Mouse (Mus musculus): ENCODE measurements around the gene Hunk. TPM values are rescaled to one million over a fixed set of nuclear protein-coding genes. Genes with fewer than 3 reads are reported as not detected.

The Hunk gene
- polyA plus RNA-seq, 2 experiments from 2014 or later, result not detected

DNA sequence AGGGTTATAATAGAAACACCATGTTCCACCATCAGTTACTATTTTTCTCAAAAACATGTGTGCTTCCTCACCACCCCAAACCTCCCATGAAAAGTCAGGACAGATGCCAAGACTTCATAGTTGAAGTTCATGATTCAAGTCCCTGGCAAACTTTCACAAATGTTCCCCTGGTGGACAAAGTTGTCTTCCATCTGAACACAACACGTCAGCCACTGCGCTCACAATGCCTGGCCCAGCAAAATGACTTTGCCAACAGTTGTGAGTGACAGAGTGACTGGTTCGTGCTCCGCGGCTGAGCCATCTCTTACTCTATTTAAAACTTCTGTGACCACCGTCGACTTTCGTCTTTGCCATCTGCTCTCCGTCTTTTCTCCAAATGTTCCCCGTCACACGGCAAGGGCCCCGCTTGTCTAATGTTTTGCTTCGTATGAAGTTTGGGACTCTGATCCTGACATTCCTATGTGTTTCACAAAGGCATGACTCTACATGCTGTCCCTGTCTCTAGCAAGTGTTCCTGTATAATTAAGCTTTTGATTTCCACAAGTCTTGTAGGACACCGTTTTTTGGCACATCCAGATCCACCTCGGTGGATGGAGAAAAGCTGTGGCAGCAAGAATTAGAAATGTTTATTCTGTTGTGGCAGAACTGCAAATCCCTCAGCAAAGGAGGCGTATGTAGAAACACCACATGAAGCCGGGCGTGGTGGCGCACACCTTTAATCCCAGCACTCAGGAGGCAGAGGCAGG is 125.9 kb downstream of the Hunk start:
- no peak for ATAC-seq

DNA sequence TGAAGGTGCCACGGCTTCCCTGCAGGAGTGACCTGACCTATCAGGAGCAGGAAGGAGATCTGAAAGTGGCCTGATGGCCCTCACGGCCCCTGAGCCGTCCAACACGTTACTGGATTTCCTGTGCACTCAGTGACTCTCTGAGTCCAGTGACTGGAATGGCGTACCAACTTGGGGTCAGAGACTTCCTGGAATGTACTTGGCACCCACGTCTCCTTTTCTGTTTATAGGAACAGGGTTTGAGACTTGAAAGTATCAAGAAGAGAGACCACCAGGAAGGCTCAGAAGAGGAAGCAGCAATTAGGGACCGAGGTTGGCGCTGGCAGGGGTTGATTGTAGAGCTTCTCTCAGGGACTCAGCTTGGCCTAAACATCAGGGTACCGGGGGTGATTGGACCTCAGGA is 131.2 kb downstream of the Hunk start:
- no peak for ATAC-seq

DNA sequence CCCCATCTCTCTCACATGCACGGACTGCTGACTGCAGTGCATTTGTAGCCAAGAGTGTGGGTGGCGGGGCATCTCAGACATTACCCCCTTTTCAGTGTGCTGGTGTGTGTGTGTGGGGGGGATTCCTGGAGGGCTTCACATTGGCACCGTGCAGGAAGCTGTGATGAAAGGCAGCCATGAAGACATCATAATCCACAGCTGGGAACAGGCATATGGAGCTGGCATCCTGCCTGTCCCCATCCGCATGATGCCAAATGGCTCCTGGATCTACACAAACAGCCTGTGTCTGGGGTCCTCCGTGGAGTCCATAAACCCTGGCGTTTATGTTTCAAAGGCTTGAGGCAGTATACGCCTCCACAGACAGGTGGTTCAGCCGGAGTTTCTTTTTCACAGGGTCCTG is 132.4 kb downstream of the Hunk start:
- no peak for ATAC-seq

DNA sequence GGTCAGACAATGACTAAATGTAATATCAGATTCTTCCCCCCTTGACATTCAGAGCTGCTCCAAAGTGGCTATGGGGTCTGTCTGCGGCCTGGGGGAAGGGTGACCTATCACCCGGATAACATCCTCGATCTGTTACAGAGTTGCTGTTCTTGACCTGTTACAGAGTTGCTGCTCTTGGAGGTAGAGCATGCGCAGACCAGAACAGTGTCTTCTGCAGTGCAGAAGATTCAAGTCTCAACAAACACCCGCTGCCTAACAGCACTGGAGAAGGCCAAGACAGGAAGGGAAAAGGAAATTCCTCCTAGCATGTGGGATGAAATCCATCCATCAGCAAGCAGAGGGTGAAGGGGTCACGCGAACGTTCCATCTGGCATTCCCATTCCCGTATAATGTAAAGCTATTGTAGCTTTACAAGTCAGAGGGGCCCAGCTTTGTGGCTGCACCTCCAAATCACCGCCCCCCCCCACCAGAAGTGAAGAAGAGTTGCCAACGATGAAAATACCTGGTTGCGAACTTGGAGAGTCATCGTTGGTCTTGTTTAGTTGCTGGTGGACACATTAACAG is 133.0 kb downstream of the Hunk start:
- no peak for ATAC-seq

DNA sequence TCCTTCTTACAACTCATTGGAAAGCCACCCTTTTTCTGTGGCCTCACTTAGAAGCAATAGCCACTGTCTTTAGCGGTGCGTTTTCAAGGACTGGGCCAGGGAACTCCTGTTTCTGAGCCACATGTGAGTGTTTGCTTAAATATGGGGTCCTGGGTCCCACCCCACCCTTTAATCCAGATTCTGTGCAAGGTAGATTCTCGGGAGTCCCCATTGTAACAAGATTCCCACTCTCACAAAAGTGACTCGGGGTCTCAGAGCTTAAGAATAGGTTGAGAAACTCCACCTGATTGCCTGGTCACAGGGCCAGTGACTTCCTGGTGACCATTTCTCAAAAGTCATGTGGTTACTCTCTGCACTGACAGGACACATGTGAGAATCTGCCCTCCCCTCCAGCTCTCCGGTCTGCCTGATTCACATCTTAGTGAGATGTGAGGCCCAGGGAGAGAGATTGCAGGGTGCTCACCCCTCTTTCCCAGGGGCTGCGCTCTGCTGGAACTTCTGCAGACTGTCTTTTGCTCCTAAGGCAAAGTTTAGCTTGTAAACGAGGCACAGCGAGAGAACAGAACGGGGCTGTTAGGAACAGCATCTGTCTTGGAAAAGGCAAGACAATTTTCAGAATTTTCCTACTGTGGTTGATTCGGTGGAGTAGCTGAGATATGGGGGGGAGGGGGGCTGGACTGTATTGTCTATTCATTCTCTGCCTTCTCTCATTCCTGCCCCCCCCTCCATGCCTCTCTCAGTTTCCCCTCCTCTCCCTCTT is 135.6 kb downstream of the Hunk start:
- ATAC-seq, result no peak

DNA sequence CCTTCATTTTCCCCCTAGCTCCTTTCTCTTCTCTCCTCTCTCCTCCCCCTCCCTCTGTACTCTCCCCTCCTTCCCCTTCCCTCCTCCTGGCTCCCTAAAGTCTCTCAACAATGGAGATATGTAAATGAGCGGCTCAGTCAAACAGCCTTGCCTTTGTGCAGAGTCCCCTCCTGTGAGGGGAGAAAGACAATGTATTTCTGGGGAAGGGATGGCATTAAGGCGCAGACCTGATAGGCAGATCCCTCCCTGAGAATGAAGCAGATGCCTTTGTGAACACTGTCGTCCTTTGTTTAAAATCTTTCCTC is 136.1 kb downstream of the Hunk start:
- no peak for ATAC-seq

DNA sequence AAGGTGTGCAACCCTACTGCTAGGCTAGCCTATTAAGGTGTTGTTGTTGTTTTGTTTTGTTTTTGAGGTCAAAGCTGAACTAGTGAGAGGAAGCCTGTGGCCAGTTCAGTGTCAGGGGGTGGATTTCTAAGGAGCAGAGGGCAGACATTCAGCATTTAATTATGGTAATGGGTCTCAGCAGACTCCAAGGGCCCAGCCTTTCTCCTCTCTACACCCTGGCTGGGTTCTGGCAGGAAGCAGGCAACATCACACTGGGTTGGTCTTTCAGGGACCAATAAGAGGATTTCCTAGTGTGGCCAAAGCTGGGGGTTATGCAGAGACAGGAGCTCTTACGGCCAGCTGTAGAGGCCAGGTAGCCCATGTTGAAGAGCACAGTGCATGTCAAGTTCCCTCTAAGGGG is 136.8 kb downstream of the Hunk start:
- no peak for ATAC-seq

DNA sequence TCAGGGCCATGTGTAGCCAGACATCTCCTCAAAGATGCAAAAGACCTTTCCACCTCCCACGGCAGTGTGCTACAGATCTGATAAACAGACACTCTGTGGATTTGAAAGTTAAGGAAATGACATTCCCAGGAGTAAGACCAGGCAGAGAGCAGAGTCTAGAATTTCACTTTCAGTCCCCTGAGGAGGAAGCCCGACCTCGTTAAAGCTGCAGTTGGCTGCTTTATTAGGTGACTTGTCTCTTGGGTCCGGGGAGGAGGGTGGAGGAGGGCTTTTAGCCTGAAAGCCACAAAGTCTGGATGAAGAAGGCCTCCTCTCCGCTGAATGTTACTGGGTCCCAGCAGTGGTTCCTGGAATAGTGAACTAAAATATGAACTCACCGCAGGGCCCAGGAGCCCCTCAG is 137.6 kb downstream of the Hunk start:
- no peak for ATAC-seq

DNA sequence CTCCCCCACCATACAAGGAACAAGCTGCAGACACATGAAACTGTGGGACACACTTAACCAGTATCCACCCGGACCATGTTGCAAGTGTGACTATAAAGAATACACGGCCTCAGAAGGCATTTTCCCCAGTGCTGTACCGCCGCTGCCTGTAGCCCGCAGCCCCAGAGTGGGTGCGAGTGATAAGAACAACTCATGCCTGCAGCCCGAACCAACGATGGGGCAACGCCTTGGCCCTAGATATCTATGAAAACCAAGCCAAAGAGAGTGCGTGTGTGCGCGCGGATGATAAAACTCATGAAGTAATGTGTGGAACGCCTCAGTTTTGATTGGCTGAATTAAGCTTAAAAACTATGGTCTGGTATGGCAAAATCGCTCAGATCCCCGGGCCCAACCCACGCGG is 138.1 kb downstream of the Hunk start:
- ATAC-seq, result no peak

DNA sequence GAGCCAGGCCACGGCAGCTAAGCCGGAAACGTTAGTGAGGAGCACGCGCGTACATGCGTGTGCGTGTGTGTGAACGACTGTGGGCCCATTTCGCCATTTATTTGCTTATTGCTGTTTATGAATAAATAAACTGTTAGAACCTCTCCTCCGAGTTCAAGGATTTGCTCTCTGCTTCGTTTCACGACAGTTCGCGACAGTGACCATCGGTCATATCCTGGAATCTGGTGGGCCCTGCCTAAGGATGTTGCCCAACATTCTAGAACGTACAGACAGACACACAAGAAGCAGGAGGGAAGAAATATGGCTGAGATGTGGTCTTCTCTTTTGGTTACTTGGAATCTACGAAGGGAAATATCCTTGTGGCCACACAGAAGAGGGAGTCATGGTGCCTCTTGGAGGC is 138.6 kb downstream of the Hunk start:
- no peak for ATAC-seq

DNA sequence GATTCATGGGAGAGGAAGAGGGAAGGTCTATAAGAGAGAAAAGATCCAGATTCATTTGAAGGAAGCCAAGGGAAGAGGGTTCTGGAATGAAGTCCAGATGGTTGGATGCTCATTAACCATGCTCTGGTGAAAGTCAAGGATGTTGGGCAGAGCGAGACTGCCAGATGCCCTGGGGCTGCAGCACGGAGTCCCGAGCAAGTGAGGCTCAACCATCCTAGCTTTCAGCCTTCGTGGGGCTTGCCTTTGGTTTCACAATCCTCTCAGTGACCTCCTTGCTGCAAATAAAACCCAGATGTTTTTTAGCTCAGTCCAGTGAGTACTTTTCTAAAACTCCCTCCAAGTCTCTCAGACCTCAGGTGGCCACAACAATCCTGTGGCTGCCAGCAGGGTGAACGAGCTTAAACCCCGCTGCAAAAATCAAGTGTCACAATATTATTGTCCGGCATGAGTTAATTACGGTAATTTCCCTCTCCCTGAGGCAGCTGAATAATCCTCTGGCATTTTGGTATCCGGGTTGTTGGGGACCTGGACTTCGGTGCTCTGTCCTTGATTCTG is 147.4 kb downstream of the Hunk start:
- ATAC-seq, result no peak

DNA sequence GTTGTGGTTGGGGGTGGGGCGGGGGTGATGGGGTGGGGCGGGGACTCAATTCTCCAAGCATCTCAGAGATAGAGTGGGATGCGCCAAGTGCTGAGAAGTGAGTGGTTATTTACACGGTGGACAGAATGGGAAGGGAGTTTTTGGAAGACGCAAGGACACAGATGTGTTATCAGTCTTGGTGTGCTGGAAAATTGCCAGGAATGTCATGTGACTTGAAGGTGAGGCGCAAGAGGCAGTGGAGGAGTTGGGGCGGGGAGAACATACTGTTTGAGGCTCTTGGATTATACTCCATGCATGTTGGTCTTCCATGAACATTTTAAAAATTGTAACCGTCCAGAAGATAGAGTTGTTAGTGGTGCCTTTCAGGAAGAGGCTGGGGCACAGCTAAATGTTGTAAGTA is 148.8 kb downstream of the Hunk start:
- no peak for ATAC-seq

DNA sequence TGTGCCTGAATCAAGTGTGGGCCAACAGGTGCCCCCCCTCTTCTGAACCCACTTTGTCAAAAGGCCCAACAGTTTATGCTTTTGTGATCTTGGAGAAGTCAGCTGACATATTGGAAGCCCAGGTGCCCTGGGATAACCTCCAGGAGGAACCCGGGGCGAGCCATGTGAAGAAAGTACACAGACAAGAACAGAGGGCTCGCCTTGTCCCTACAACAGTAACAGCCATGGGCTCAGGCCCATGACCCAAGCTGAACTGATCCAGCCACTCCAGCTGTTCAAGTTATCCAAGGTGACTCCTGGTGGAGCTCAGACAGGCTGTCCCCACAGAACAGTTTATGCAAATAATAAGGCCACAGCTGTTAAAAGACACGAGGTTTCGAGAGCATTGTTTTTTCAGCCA is 153.1 kb downstream of the Hunk start:
- no peak for ATAC-seq

DNA sequence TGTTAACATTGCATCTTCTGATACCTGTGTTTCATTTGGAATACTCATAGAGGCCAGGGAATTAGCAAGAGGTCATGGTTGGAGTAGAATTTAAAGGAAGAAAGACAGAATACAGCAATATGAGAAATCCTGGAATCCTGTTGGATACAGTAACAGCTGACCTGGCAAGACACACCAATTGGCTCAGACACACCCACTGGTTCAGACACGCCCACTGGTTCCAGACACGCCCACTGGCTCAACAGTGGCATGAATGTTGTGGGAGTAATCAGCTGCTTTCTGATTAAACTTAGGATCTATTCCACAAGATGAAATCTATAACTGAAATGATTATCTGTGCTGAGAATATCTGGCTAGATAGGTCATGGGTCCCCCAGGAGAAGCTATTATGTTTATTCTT is 155.4 kb downstream of the Hunk start:
- no peak for ATAC-seq

DNA sequence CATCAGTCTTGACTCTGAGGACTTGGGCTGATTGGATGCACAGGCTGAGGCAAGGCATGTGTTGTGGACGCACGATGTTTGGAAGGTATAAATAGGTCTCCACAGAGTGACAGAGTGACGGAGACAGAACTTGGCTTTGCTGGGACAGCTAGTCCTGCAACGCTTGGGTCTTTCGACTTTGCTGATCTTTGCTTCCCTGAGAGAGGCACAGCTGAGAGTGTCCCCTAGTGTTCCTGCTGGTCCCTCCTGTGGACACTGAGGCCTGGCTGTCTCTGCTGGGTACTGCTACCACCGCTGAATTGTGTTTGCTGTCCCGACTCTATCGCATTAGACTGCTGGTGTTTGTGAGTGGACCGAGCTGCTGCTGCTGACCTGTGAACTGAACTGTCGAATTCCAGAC is 156.6 kb downstream of the Hunk start:
- no peak for ATAC-seq

DNA sequence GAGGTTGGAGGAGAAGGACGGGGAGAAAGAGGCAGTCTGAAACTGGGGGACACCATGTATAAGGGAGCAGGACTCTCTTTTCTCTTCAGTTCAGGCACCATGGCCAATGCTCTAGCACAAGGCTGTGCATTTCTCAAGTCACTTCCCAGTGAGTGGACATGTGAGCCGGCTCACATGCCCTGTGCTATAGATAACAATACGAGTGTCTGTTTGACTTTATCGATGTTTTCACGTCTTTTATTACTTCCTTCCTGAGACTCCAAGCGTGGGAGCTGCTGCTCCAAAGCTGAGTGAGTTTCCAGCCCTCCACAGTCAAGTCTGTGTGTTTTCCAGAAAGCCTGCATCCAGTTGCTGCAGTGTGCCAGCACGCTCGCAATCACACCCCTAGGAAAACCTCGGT is 158.4 kb downstream of the Hunk start:
- ATAC-seq, result no peak

DNA sequence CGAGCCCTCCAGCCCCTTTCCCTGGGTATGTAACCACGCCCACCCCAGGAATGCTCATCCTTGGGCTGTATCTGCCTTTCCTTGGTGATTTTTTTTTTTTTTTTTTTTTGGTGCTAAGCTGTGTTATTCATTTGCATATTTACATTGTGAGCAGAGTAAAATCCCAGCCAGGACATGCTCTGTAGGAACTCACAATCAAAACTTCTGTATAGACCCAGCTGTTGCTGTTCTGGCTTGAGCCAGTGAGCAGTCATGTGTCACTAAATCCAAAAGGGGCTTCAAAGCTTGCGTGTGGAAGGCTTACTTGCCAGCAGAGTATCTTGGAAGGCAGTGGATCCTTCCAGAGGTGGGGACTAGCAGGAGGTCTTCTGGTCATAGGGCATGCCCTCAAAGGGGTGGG is 159.7 kb downstream of the Hunk start:
- no peak for ATAC-seq

DNA sequence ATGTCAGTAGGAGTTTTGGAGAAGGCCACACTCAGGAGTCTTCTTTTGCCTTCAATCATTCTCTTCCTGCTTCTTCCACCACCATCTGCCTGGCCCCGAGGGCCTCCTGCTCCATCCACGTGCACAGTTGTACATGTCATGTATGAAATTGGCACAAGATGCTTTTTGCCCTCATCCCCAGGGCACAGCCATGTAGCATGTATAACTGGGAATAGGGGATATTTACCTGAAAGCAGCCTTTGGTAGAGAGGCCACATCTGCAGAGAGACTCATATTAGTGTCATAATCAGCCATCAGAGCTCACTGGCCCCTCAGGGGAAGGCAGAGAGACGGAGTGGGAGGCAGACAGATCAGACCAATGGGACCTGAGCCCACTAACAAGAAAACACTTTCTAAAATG is 160.8 kb downstream of the Hunk start:
- ATAC-seq, result no peak

DNA sequence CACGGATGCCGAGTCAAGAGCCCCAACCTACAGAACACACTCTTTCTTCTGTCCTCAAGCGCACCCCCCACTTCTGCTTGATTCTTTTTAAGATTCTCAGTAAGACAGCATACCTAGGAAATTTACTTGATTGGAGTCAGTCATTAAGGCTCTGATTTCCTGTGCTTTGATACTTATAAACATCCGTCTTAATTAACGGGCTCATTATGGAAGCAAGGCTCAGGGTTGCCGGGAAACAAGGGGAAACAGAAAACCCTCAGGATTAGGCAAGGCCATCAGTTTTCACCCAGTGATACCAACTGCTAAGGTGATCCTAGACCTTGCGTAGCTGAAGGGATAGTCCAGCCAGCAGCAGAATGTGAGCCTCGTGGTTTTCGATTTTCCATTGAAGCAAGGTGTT is 162.2 kb downstream of the Hunk start:
- ATAC-seq, result no peak

Other genes starting within 250 kb of the Hunk start
- 10 to 100 TPM; 53.3 to 54.6 TPM for gene Tiam1, start 242.2 kb upstream of the Hunk start, polyA plus RNA-seq (2017; shearing (Covaris generic))
- gene Sod1, start 165.3 kb upstream of the Hunk start, polyA plus RNA-seq (2017; shearing (Covaris generic)), result 1,000 to 10,000 TPM; 1,036 to 1,092 TPM
- gene Scaf4, start 101.5 kb upstream of the Hunk start, polyA plus RNA-seq (2017; shearing (Covaris generic)), result 10 to 100 TPM in 1 of 2 experiments, 1 to 10 TPM in 1; 9.9 to 11.4 TPM

All from CD4-positive, CD25-positive, alpha-beta regulatory T cell, adult 4 months (primary cell).